Mouse (Mus musculus): ENCODE measurements around the gene Zbtb48.

DNA sequence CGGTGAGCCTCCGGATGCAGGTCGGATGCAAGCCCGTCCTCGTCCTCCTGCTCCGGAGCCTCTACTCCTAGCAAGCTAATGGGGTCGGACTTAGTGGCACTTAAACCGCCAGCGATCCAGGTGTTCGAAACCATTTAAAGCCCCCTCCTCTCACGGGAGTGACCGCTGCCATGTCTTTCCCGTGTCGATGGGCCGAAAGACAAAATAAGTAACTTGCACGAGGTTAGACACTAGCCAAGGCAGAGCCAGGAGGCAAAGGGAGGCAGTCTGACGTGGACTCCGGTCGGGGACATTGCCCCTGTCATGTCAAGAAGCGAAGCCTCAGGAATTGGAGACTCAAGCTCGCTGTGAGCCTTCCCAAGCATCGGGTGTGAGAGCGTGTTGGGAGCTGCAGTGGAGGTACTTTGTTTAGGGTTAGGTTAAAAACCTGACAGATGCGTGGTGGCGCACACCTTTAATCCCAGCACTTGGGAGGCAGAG lies 12.4 kb upstream of the Zbtb48 start:
- TF ChIP-seq EP300 (IDR thresholded peaks at IDR 0.05; ENCODE audit: low read depth) (no peak), CTCF (IDR thresholded peaks at IDR 0.05; ENCODE audit: low read depth) (no peak)

All from liver, embryonic 14.5 days (tissue).